Mouse (Mus musculus): ENCODE measurements around the gene Bdkrb2. TPM values are rescaled to one million over a fixed set of nuclear protein-coding genes. Genes with fewer than 3 reads are reported as not detected.
A peak's percentile ranks its signal among the peaks of the same experiment; 100 is the strongest.

The Bdkrb2 gene
- polyA plus RNA-seq, 1 experiment from 2014 or later: 1.7 TPM

GRCm38 (mm10) chr12:105555172-105555571, 7.9 kb upstream of the Bdkrb2 start:
- peak; percentile 70 for ATAC-seq (ENCODE audit: low FRiP score, low TSS enrichment)
- peak overlapping the region; percentile 36; the same call in 1 of the 2 replicates for H3K27ac ChIP-seq (ENCODE audit: low read length)
- H3K4me2 ChIP-seq (replicated peaks; ENCODE audit: low read depth, low read length): no peak overlapping the region
- no peak overlapping the region for H3K4me3 ChIP-seq (ENCODE audit: low read length)
- H3K27me3 ChIP-seq (ENCODE audit: insufficient read depth, low read length): no peaks in the 10 kb centered on the region
- no peak overlapping the region for H3K9ac ChIP-seq (replicated peaks; ENCODE audit: low read length)
- H3K9me3 ChIP-seq (ENCODE audit: low read length): no peaks in the 10 kb centered on the region
- H3K4me1 ChIP-seq (ENCODE audit: insufficient read depth, low read length): peaks cover 15% of the 10 kb centered on the region
- H3K36me3 ChIP-seq (ENCODE audit: insufficient read depth, low read length): no peaks in the 10 kb centered on the region
- WGBS: 49% methylated on average over 5 of the region's 5 CpGs

- H3K4me3 ChIP-seq (ENCODE audit: low read length): no peak overlapping the region
- no peak overlapping the region for H3K4me2 ChIP-seq (replicated peaks; ENCODE audit: low read depth, low read length)
- WGBS: 64% methylated on average over 7 of the region's 7 CpGs
- no peak for ATAC-seq (ENCODE audit: low FRiP score, low TSS enrichment)
- H3K27me3 ChIP-seq (ENCODE audit: insufficient read depth, low read length): peaks cover 12% of the 10 kb centered on the region
- no peaks in the 10 kb centered on the region for H3K9me3 ChIP-seq (ENCODE audit: low read length)
- H3K36me3 ChIP-seq (ENCODE audit: insufficient read depth, low read length): no peaks in the 10 kb centered on the region
- H3K27ac ChIP-seq (ENCODE audit: low read length): no peak overlapping the region
- peaks cover 15% of the 10 kb centered on the region for H3K4me1 ChIP-seq (ENCODE audit: insufficient read depth, low read length)
- no peak overlapping the region for H3K9ac ChIP-seq (replicated peaks; ENCODE audit: low read length)
Measured at GRCm38 (mm10) chr12:105557250-105557925, 5.6 kb upstream of the Bdkrb2 start.

- Histone ChIP-seq H3K36me3 (ENCODE audit: insufficient read depth, low read length) (no peaks in the 10 kb centered on the region), H3K4me2 (replicated peaks; ENCODE audit: low read depth, low read length) (no peak overlapping the region), H3K9me3 (ENCODE audit: low read length) (no peaks in the 10 kb centered on the region), H3K4me3 (ENCODE audit: low read length) (no peak overlapping the region), H3K27ac (ENCODE audit: low read length) (0 out of 2 replicates have a peak overlapping the region, but pooled peaks have one; percentile 21), H3K4me1 (ENCODE audit: insufficient read depth, low read length) (peaks cover 9% of the 10 kb centered on the region), H3K27me3 (ENCODE audit: insufficient read depth, low read length) (peaks cover 32% of the 10 kb centered on the region), H3K9ac (replicated peaks; ENCODE audit: low read length) (no peak overlapping the region)
- 47% methylated on average over 8 of the region's 8 CpGs for WGBS
- 0 out of 2 replicates have a peak, but pooled peaks have one; percentile 22 for ATAC-seq (ENCODE audit: low FRiP score, low TSS enrichment)
Measured at GRCm38 (mm10) chr12:105561007-105561534, 2.0 kb upstream of the Bdkrb2 start.

GRCm38 (mm10) chr12:105562056-105562820, 788 bp upstream of the Bdkrb2 start:
- H3K27ac ChIP-seq (ENCODE audit: low read length): no peak overlapping the region
- peaks cover 32% of the 10 kb centered on the region for H3K27me3 ChIP-seq (ENCODE audit: insufficient read depth, low read length)
- peak overlapping the region; percentile 59 for H3K4me2 ChIP-seq (replicated peaks; ENCODE audit: low read depth, low read length)
- no peaks in the 10 kb centered on the region for H3K36me3 ChIP-seq (ENCODE audit: insufficient read depth, low read length)
- WGBS: 33% methylated on average over 8 of the region's 8 CpGs
- peak overlapping the region; percentile 43 for H3K9ac ChIP-seq (replicated peaks; ENCODE audit: low read length)
- H3K9me3 ChIP-seq (ENCODE audit: low read length): peaks cover 9% of the 10 kb centered on the region; the same call in 1 of the 2 replicates
- H3K4me3 ChIP-seq (ENCODE audit: low read length): peak overlapping the region; percentile 34
- no peak for ATAC-seq (ENCODE audit: low FRiP score, low TSS enrichment)
- H3K4me1 ChIP-seq (ENCODE audit: insufficient read depth, low read length): peaks cover 9% of the 10 kb centered on the region

- Histone ChIP-seq H3K27me3 (ENCODE audit: insufficient read depth, low read length) (peaks cover 32% of the 10 kb centered on the region), H3K4me2 (replicated peaks; ENCODE audit: low read depth, low read length) (peak overlapping the region; percentile 59), H3K4me3 (ENCODE audit: low read length) (peak overlapping the region; percentile 34), H3K9me3 (ENCODE audit: low read length) (peaks cover 10% of the 10 kb centered on the region; the same call in 1 of the 2 replicates), H3K4me1 (ENCODE audit: insufficient read depth, low read length) (peaks cover 9% of the 10 kb centered on the region), H3K36me3 (ENCODE audit: insufficient read depth, low read length) (no peaks in the 10 kb centered on the region), H3K9ac (replicated peaks; ENCODE audit: low read length) (no peak overlapping the region), H3K27ac (ENCODE audit: low read length) (no peak overlapping the region)
- ATAC-seq (ENCODE audit: low FRiP score, low TSS enrichment): no peak
- WGBS: 8% methylated on average over 25 of the region's 25 CpGs
Measured at GRCm38 (mm10) chr12:105563726-105564275, 775 bp downstream of the Bdkrb2 start.

- Histone ChIP-seq H3K27ac (ENCODE audit: low read length) (no peak overlapping the region), H3K4me3 (ENCODE audit: low read length) (no peak overlapping the region), H3K4me2 (replicated peaks; ENCODE audit: low read depth, low read length) (no peak overlapping the region), H3K9me3 (ENCODE audit: low read length) (peaks cover 10% of the 10 kb centered on the region; the same call in 1 of the 2 replicates), H3K9ac (replicated peaks; ENCODE audit: low read length) (no peak overlapping the region), H3K4me1 (ENCODE audit: insufficient read depth, low read length) (peaks cover 9% of the 10 kb centered on the region), H3K27me3 (ENCODE audit: insufficient read depth, low read length) (peaks cover 32% of the 10 kb centered on the region), H3K36me3 (ENCODE audit: insufficient read depth, low read length) (no peaks in the 10 kb centered on the region)
- ATAC-seq (ENCODE audit: low FRiP score, low TSS enrichment): no peak
- WGBS: 81% methylated on average over 5 of the region's 5 CpGs
Measured at GRCm38 (mm10) chr12:105565221-105565620, 2.2 kb downstream of the Bdkrb2 start.

GRCm38 (mm10) chr12:105571867-105572266, 8.8 kb downstream of the Bdkrb2 start:
- Histone ChIP-seq H3K27ac (ENCODE audit: low read length) (no peak overlapping the region), H3K4me3 (ENCODE audit: low read length) (no peak overlapping the region), H3K4me2 (replicated peaks; ENCODE audit: low read depth, low read length) (no peak overlapping the region), H3K9ac (replicated peaks; ENCODE audit: low read length) (no peak overlapping the region), H3K27me3 (ENCODE audit: insufficient read depth, low read length) (no peaks in the 10 kb centered on the region), H3K9me3 (ENCODE audit: low read length) (peaks cover 5% of the 10 kb centered on the region; the same call in 1 of the 2 replicates), H3K4me1 (ENCODE audit: insufficient read depth, low read length) (no peaks in the 10 kb centered on the region), H3K36me3 (ENCODE audit: insufficient read depth, low read length) (no peaks in the 10 kb centered on the region)
- ATAC-seq (ENCODE audit: low FRiP score, low TSS enrichment): no peak
- WGBS: 70% methylated on average over 3 of the region's 3 CpGs

GRCm38 (mm10) chr12:105572622-105573021, 9.6 kb downstream of the Bdkrb2 start:
- no peaks in the 10 kb centered on the region for H3K4me1 ChIP-seq (ENCODE audit: insufficient read depth, low read length)

GRCm38 (mm10) chr12:105574356-105574755, 11.3 kb downstream of the Bdkrb2 start:
- H3K4me2 ChIP-seq (replicated peaks; ENCODE audit: low read depth, low read length): no peak overlapping the region
- ATAC-seq (ENCODE audit: low FRiP score, low TSS enrichment): no peak
- no peak overlapping the region for H3K4me3 ChIP-seq (ENCODE audit: low read length)
- H3K27ac ChIP-seq (ENCODE audit: low read length): no peak overlapping the region
- no peak overlapping the region for H3K9ac ChIP-seq (replicated peaks; ENCODE audit: low read length)
- H3K4me1 ChIP-seq (ENCODE audit: insufficient read depth, low read length): no peaks in the 10 kb centered on the region
- 91% methylated on average over 4 of the region's 4 CpGs for WGBS
- no peaks in the 10 kb centered on the region for H3K9me3 ChIP-seq (ENCODE audit: low read length)
- H3K27me3 ChIP-seq (ENCODE audit: insufficient read depth, low read length): no peaks in the 10 kb centered on the region
- H3K36me3 ChIP-seq (ENCODE audit: insufficient read depth, low read length): no peaks in the 10 kb centered on the region

More at GRCm38 (mm10) chr12:105572622-105573021, 9.6 kb downstream of the Bdkrb2 start:
- Histone ChIP-seq H3K9ac (replicated peaks; ENCODE audit: low read length) (no peak overlapping the region), H3K36me3 (ENCODE audit: insufficient read depth, low read length) (no peaks in the 10 kb centered on the region), H3K4me3 (ENCODE audit: low read length) (no peak overlapping the region), H3K27me3 (ENCODE audit: insufficient read depth, low read length) (no peaks in the 10 kb centered on the region), H3K4me2 (replicated peaks; ENCODE audit: low read depth, low read length) (no peak overlapping the region), H3K9me3 (ENCODE audit: low read length) (no peaks in the 10 kb centered on the region), H3K27ac (ENCODE audit: low read length) (no peak overlapping the region)
- no peak for ATAC-seq (ENCODE audit: low FRiP score, low TSS enrichment)
- 74% methylated on average over 2 of the region's 2 CpGs for WGBS

Measured in kidney, embryonic 16.5 days (tissue).